Mouse (Mus musculus) adipocyte (in vitro differentiated cells): Measurements from ENCODE around the gene Gm38392.

Experiments
- DNase-seq: peaks from one replicate; pipeline ENCODE4 v3.0.0-alpha.2; 2016; ENCODE audit warnings: low spot score

Gm38392 gene

GRCm38 (mm10) chr3:88199541-88200110, 87.4 kb downstream of the Gm38392 start:
- no peak for DNase-seq

- no peak for DNase-seq
These were observed 88.4 kb downstream of the Gm38392 start for GRCm38 (mm10) chr3:88198505-88199020.

- DNase-seq = no peak
These were observed 89.1 kb downstream of the Gm38392 start for GRCm38 (mm10) chr3:88197741-88198504.
